Comparison of ENCODE assay signal across 18 mouse cellular contexts in genomic region chr3:158307415-158307814, GRCm38 (mm10).
"Had no signal": no experiment of that assay in that cellular context is flagged by ENCODE, and none has a peak within 500 bp of the region (broad histone marks: within the 10 kb centered on the region; RNA-seq: fewer than 3 reads in every experiment).

No protein-coding gene starts in this region.

- H3K9ac ChIP-seq: intestine, embryonic 15.5 days; kidney, embryonic 15.5 days; liver, embryonic 13.5 days; neural tube, embryonic 12.5 days; neural tube, embryonic 15.5 days; stomach, embryonic 15.5 days had no signal

- H3K27me3 ChIP-seq: intestine, embryonic 15.5 days; kidney, embryonic 15.5 days; liver, embryonic 13.5 days; neural tube, embryonic 12.5 days; neural tube, embryonic 15.5 days; stomach, embryonic 15.5 days had no signal

- H3K4me2 ChIP-seq: intestine, embryonic 15.5 days; kidney, embryonic 15.5 days; liver, embryonic 13.5 days; midbrain, embryonic 11.5 days; neural tube, embryonic 12.5 days; neural tube, embryonic 15.5 days; stomach, embryonic 15.5 days had no signal

- H3K4me1 ChIP-seq: intestine, embryonic 15.5 days; kidney, embryonic 15.5 days; liver, embryonic 13.5 days; neural tube, embryonic 12.5 days; neural tube, embryonic 15.5 days; stomach, embryonic 15.5 days had no signal

- DNase-seq: kidney, adult 11 months; kidney, adult 8-10 months; kidney, postnatal 10 days; kidney, postnatal 36 days; layer of hippocampus, postnatal 36 days; liver, embryonic 13.5 days; lung, adult 2 months; lung, postnatal 14 days; lung, postnatal 4 days; midbrain, embryonic 14.5 days; spleen, adult 18-20 months; thymus, postnatal 25 days had no signal

- ATAC-seq: intestine, embryonic 15.5 days had no signal

- H3K9me3 ChIP-seq: intestine, embryonic 15.5 days; kidney, embryonic 15.5 days; liver, embryonic 13.5 days; neural tube, embryonic 12.5 days; neural tube, embryonic 15.5 days; stomach, embryonic 15.5 days had no signal

- H3K36me3 ChIP-seq: intestine, embryonic 15.5 days; kidney, embryonic 15.5 days; liver, embryonic 13.5 days; neural tube, embryonic 12.5 days; neural tube, embryonic 15.5 days; stomach, embryonic 15.5 days had no signal

- H3K4me3 ChIP-seq: intestine, embryonic 15.5 days; kidney, embryonic 15.5 days; liver, embryonic 13.5 days; neural tube, embryonic 12.5 days; neural tube, embryonic 15.5 days; stomach, embryonic 15.5 days had no signal

- H3K27ac ChIP-seq: intestine, embryonic 15.5 days; kidney, embryonic 15.5 days; liver, embryonic 13.5 days; neural tube, embryonic 12.5 days; neural tube, embryonic 15.5 days; stomach, embryonic 15.5 days had no signal
